Mouse (Mus musculus): ENCODE measurements around the gene Olfr1188.
"Not testable (repeated sequence)": the region's sequence is repeated elsewhere in the genome, so short reads cannot be mapped to it uniquely, and the experiment has no call there.

Olfr1188 gene

GRCm38 (mm10) chr2:88556635-88557034, at the start of gene Olfr1188:
Gene Olfr1188, plus strand, starts transcription at chr2:88556935.
- no peak for DNase-seq (ENCODE audit: low read depth in 1 of 2, low spot score in 2 of 2)

- DNase-seq (ENCODE audit: low read depth in 1 of 2, low spot score in 2 of 2) = no peak
Observed at GRCm38 (mm10) chr2:88518251-88518650, 38.5 kb upstream of the Olfr1188 start, which contains the start of gene Olfr1186. Gene Olfr1186, plus strand, starts transcription at chr2:88518551.

GRCm38 (mm10) chr2:88525720-88526119, 31.0 kb upstream of the Olfr1188 start:
- DNase-seq (ENCODE audit: low read depth in 1 of 2, low spot score in 2 of 2) = no peak

GRCm38 (mm10) chr2:88572696-88573095, 16.0 kb downstream of the Olfr1188 start:
- not testable (repeated sequence) for DNase-seq (ENCODE audit: low read depth in 1 of 2, low spot score in 2 of 2)

GRCm38 (mm10) chr2:88586154-88586553, 29.4 kb downstream of the Olfr1188 start, which contains the start of gene Olfr1189:
Gene Olfr1189, plus strand, starts transcription at chr2:88586454.
- DNase-seq (ENCODE audit: low read depth in 1 of 2, low spot score in 2 of 2) = no peak

Measured in monocyte, adult 2 months (primary cell).